Mouse (Mus musculus): Measurements from ENCODE around the gene Stk40. TPM values are rescaled to one million over a fixed set of nuclear protein-coding genes. Genes with fewer than 3 reads are reported as not detected.
A peak's percentile ranks its signal among the peaks of the same experiment; 100 is the strongest.
"Not testable (repeated sequence)": the region's sequence is repeated elsewhere in the genome, so short reads cannot be mapped to it uniquely, and the experiment has no call there.

Stk40 gene
- polyA plus RNA-seq, 1 experiment: 24.9 TPM

DNA sequence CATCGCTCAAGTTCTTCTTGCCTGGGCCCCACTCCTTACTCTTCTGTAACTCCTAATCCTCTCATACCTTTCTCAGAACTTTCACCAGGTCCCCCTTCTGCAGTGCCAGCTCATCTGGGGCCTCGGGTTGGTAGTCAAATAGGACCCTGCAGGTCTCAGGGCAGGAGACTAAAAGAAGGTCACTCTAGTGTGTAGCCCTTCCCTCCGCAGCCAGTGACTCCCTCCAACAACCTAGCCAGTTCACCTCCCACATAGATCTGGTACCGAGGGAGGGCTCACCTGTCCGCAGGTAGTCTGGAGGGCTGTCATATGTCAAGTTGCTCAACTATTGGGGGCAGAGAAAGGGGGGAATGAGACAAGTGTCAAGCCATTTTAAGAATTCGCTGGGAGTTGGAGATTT, 57.7 kb downstream of the Stk40 start:
- no peak overlapping the region for H3K4me3 ChIP-seq (replicated peaks; ENCODE audit: insufficient read depth, low read depth, low read length)
- H3K4me1 ChIP-seq (ENCODE audit: control insufficient read depth, insufficient read depth, low read length): no peaks in the 10 kb centered on the region; the same call in 1 of the 2 replicates
- TF ChIP-seq POLR2A (IDR thresholded peaks at IDR 0.05; ENCODE audit: borderline replicate concordance, insufficient read depth, low read length) (no peak), CTCF (IDR thresholded peaks at IDR 0.05; ENCODE audit: borderline replicate concordance, insufficient read depth, low read depth, low read length) (no peak)
- 94% methylated on average over 6 of the region's 6 CpGs for WGBS
- no peak overlapping the region for H3K27ac ChIP-seq (ENCODE audit: insufficient read depth, low read length)
- DNase-seq: no peak
- no peaks in the 10 kb centered on the region for H3K27me3 ChIP-seq (ENCODE audit: control insufficient read depth, insufficient read depth, low read length)

DNA sequence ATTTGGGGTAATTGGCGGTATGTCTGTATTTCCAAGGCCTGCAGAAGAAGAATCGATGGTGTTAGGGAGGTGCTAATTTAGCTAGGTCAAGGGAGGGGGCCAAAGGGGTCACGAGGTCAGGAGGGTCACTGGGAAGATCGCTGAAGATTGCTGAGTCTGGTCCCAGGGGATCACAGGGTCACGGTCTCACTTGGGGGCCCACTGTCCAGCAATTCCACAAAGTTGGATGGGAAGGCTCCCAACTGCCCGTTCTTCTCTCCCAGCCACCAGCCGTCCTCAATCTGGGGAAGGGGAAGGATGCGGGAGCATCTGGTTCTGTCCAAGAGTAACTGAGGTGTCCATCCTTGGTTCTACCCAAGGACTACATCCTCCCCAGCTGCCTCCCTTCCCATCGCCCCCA, 58.2 kb downstream of the Stk40 start:
- TF ChIP-seq CTCF (IDR thresholded peaks at IDR 0.05; ENCODE audit: borderline replicate concordance, insufficient read depth, low read depth, low read length) (no peak), POLR2A (IDR thresholded peaks at IDR 0.05; ENCODE audit: borderline replicate concordance, insufficient read depth, low read length) (no peak)
- H3K27ac ChIP-seq (ENCODE audit: insufficient read depth, low read length): no peak overlapping the region
- no peaks in the 10 kb centered on the region for H3K27me3 ChIP-seq (ENCODE audit: control insufficient read depth, insufficient read depth, low read length)
- H3K4me3 ChIP-seq (replicated peaks; ENCODE audit: insufficient read depth, low read depth, low read length): no peak overlapping the region
- H3K4me1 ChIP-seq (ENCODE audit: control insufficient read depth, insufficient read depth, low read length): no peaks in the 10 kb centered on the region; the same call in 1 of the 2 replicates
- no peak for DNase-seq
- WGBS: 72% methylated on average over 9 of the region's 9 CpGs

DNA sequence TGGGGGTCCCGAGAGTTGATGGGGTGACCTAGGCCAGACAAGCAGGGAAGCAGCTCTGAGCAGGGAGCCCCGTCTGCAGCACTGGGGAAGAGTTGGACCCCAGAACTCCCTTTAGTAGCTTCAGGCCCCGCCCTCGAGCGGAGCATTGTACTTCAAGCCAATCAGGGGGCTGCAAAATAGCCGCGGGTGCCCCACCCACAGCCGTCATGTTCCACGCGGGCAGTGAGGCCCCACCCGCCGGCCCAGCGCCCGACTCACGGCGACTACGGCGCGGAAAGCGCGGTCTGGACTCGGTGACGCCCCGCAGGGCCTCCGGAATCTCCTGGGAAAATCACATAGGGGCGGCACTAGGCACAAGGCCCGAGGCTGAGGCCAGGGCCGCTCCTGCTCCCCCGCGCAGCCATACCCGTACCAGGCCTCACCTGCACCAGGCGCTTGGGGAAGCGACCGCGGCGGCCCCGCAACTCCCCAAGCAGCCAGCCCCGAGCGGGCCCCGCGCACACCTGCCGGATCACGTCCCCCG, 58.8 kb downstream of the Stk40 start:
- Histone ChIP-seq H3K4me1 (ENCODE audit: control insufficient read depth, insufficient read depth, low read length) (no peaks in the 10 kb centered on the region; the same call in 1 of the 2 replicates), H3K27ac (ENCODE audit: insufficient read depth, low read length) (peak overlapping the region; percentile 10; the same call in 1 of the 2 replicates), H3K4me3 (replicated peaks; ENCODE audit: insufficient read depth, low read depth, low read length) (peak overlapping the region; percentile 71), H3K27me3 (ENCODE audit: control insufficient read depth, insufficient read depth, low read length) (no peaks in the 10 kb centered on the region)
- TF ChIP-seq CTCF (IDR thresholded peaks at IDR 0.05; ENCODE audit: borderline replicate concordance, insufficient read depth, low read depth, low read length): no peak
- peak; percentile 21; the same call in 1 of the 2 replicates for TF ChIP-seq POLR2A (IDR thresholded peaks at IDR 0.05; ENCODE audit: borderline replicate concordance, insufficient read depth, low read length)
- peak; percentile 79 to 83 for DNase-seq
- WGBS: under 1% methylated on average over 44 of the region's 44 CpGs

DNA sequence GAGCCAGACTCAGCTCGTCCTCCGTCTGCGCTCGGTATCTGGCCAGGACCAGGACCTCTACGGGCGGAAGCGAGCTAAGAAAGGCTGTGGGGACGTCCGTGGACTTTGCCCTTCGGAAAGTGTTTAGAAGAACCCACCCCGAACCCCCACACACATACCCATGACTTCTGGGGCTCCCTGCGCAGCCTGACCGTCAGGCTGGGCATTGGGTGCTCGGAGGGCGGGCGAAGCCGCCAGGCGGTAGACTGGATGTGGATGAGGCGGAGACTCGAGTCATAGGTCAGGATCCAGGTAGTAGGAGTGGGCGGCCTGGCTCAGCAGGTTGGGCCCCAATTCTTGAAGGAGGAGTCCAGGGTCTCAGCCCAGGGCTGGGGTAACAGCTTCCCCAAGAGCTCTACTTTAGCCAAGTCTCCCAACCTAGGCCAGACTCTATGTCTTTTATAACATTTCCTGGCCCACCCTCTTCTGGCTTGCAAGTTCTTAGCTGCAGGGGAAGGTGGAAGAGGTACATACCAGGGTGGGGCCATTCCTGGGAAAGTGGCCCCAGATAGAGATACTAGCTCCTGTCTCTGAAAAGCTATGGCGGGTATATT, 59.4 kb downstream of the Stk40 start, which contains the start of gene Sh3d21:
Gene Sh3d21, minus strand, starts transcription at position 425 of the 593 bp plus-strand sequence.
- TF ChIP-seq CTCF (IDR thresholded peaks at IDR 0.05; ENCODE audit: borderline replicate concordance, insufficient read depth, low read depth, low read length) (no peak), POLR2A (IDR thresholded peaks at IDR 0.05; ENCODE audit: borderline replicate concordance, insufficient read depth, low read length) (no peak)
- H3K27ac ChIP-seq (ENCODE audit: insufficient read depth, low read length): peak within 1 kb of the TSS; percentile 10; the same call in 1 of the 2 replicates
- no peaks in the 10 kb centered on the region; the same call in 1 of the 2 replicates for H3K4me1 ChIP-seq (ENCODE audit: control insufficient read depth, insufficient read depth, low read length)
- WGBS: 5% methylated on average over 22 of the region's 22 CpGs
- H3K4me3 ChIP-seq (replicated peaks; ENCODE audit: insufficient read depth, low read depth, low read length): peak within 1 kb of the TSS; percentile 71
- no peaks in the 10 kb centered on the region for H3K27me3 ChIP-seq (ENCODE audit: control insufficient read depth, insufficient read depth, low read length)
- peak in 1 of 2 experiments; percentile 27 for DNase-seq

DNA sequence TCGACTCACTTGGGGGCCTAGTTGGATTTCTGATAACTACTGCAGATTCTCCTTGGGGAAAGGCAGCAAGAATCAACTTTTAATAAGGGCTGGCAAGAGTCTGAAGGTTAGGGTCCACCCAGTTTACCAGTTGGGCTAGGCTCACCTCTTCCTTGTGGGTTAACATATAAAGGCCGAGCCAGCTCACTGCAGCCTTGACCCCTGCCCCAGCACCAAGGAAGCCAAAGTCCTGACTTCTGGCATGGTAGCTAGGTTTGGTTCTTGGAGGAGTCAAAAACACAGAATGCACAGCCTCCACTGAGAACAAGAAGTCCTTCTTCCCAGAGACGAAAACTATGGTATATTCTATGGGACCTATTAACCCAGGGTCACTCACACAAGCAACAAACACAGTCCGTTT, 59.9 kb downstream of the Stk40 start:
- H3K4me1 ChIP-seq (ENCODE audit: control insufficient read depth, insufficient read depth, low read length): no peaks in the 10 kb centered on the region; the same call in 1 of the 2 replicates
- no peak for DNase-seq
- WGBS: 79% methylated on average over 4 of the region's 4 CpGs
- no peak overlapping the region for H3K27ac ChIP-seq (ENCODE audit: insufficient read depth, low read length)
- no peak overlapping the region for H3K4me3 ChIP-seq (replicated peaks; ENCODE audit: insufficient read depth, low read depth, low read length)
- TF ChIP-seq CTCF (IDR thresholded peaks at IDR 0.05; ENCODE audit: borderline replicate concordance, insufficient read depth, low read depth, low read length) (no peak), POLR2A (IDR thresholded peaks at IDR 0.05; ENCODE audit: borderline replicate concordance, insufficient read depth, low read length) (no peak)
- no peaks in the 10 kb centered on the region for H3K27me3 ChIP-seq (ENCODE audit: control insufficient read depth, insufficient read depth, low read length)

DNA sequence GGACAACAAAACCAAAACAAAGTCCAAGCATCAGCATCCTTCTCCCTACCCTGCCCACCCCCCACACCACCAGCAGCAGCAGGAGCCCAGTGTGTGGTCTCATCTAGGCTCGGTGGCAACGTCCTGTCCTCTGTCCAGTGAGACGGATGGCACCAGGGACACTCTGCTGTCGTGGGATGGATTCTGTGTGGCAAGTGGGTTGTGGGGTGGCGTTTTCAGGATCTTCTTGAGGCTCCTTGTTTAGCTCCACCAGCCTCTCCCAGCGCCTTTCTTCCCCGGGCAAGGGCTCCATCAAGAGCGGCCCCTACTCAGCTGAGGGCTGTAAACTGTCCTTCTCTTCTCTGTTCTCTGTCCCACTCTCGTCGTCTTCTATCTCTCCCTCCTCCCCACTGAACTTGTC, 61.3 kb downstream of the Stk40 start:
- not testable (repeated sequence) for H3K27me3 ChIP-seq (ENCODE audit: control insufficient read depth, insufficient read depth, low read length); H3K27ac ChIP-seq (ENCODE audit: insufficient read depth, low read length); DNase-seq; H3K4me3 ChIP-seq (replicated peaks; ENCODE audit: insufficient read depth, low read depth, low read length); H3K4me1 ChIP-seq (ENCODE audit: control insufficient read depth, insufficient read depth, low read length)
- WGBS: 51% methylated on average over 10 of the region's 10 CpGs

DNA sequence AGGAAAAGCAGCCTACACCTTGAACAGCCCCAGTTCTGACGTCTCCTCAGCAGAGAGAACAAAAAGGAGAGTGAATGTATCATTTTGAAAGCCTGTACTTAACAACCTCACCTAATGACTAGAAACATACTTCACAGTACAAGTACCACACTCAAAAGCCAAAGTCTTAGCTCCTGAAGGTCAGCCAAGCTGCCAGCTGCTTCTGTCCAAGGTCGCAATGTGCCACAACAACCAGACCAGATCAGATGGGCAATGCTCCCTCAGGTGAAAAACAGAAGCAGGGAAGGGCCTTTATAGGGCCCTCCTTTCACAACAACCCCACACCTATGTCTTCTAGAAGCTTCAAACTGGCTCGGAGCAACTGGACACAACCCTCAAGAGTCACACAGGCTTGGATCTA, 62.3 kb downstream of the Stk40 start:
- no peak overlapping the region for H3K27ac ChIP-seq (ENCODE audit: insufficient read depth, low read length)
- WGBS: 61% methylated on average over 3 of the region's 3 CpGs
- DNase-seq: no peak
- no peaks in the 10 kb centered on the region; the same call in 1 of the 2 replicates for H3K4me1 ChIP-seq (ENCODE audit: control insufficient read depth, insufficient read depth, low read length)
- H3K4me3 ChIP-seq (replicated peaks; ENCODE audit: insufficient read depth, low read depth, low read length): no peak overlapping the region
- no peaks in the 10 kb centered on the region for H3K27me3 ChIP-seq (ENCODE audit: control insufficient read depth, insufficient read depth, low read length)
- TF ChIP-seq POLR2A (IDR thresholded peaks at IDR 0.05; ENCODE audit: borderline replicate concordance, insufficient read depth, low read length): no peak

DNA sequence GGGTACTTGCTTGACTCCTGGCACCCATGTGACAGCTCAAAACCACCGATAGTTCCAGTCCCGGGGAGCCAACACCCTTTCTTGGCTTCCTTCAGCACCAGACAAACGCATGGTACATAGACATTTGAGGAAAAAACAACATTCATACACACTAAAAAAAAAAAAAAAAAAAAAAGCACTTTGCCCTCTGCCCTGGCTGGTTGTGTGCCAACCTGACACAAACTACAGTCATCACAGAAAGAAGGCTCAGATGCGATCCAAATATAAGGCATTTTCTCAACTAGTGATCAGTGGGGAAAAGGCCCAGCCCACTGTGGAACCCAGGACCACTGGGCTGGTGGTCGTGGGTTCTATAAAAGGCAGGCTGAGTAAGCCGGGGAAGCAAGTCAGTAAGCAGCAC, 65.1 kb downstream of the Stk40 start:
- Histone ChIP-seq H3K27me3 (ENCODE audit: control insufficient read depth, insufficient read depth, low read length) (no peaks in the 10 kb centered on the region), H3K4me3 (replicated peaks; ENCODE audit: insufficient read depth, low read depth, low read length) (no peak overlapping the region), H3K4me1 (ENCODE audit: control insufficient read depth, insufficient read depth, low read length) (no peaks in the 10 kb centered on the region), H3K27ac (ENCODE audit: insufficient read depth, low read length) (no peak overlapping the region)
- no peak for TF ChIP-seq CTCF (IDR thresholded peaks at IDR 0.05; ENCODE audit: borderline replicate concordance, insufficient read depth, low read depth, low read length)
- no peak for TF ChIP-seq POLR2A (IDR thresholded peaks at IDR 0.05; ENCODE audit: borderline replicate concordance, insufficient read depth, low read length)
- WGBS: 78% methylated on average over 6 of the region's 6 CpGs
- peak in 1 of 2 experiments; percentile 3 for DNase-seq

DNA sequence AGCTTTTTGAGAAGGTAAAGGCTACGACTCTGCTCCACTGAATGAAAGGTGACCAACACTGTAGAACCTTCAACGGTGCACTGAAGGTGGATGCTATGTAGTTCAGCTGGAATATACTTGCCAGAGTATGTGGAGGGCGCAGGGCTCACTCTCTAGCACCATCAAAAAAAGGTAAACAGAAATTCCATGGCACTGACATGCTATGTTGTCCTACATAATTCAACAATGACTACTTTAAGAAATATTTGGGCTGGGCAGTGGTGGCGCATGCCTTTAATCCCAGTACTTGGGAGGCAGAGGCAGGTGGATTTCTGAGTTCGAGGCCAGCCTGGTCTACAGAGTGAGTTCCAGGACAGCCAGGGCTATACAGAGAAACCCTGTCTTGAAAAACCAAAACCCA, 67.0 kb downstream of the Stk40 start:
- not testable (repeated sequence) for H3K4me1 ChIP-seq (ENCODE audit: control insufficient read depth, insufficient read depth, low read length); H3K27me3 ChIP-seq (ENCODE audit: control insufficient read depth, insufficient read depth, low read length); H3K4me3 ChIP-seq (replicated peaks; ENCODE audit: insufficient read depth, low read depth, low read length); H3K27ac ChIP-seq (ENCODE audit: insufficient read depth, low read length)
- DNase-seq: peak in 1 of 2 experiments; percentile 4
- WGBS: 98% methylated on average over 5 of the region's 5 CpGs
